11 mouse cellular contexts compared by ENCODE assay signal in genomic region chr1:164493042-164493705, GRCm38 (mm10). TPM values are rescaled to one million over a fixed set of nuclear protein-coding genes. Genes with fewer than 3 reads are reported as not detected.
DNase-seq lines count a peak whose midpoint lies in the region; ATAC-seq and TF ChIP-seq lines count a peak whose summit lies in the region.
"Had no signal": no experiment of that assay in that cellular context is flagged by ENCODE, and none has a peak within 500 bp of the region (broad histone marks: within the 10 kb centered on the region; RNA-seq: fewer than 3 reads in every experiment).

No protein-coding gene starts in this region.

- H3K4me3 ChIP-seq in lung, postnatal 0 days (ENCODE audit: low read depth, low read length), result no peak overlapping the region
- H3K4me3 ChIP-seq in heart, postnatal 0 days (ENCODE audit: low read depth, low read length), result no peak overlapping the region
- no peak overlapping the region for H3K4me3 ChIP-seq in hindbrain, embryonic 11.5 days (ENCODE audit: low read depth, low read length)
- H3K4me3 ChIP-seq: embryonic facial prominence, embryonic 10.5 days; midbrain, embryonic 13.5 days had no signal

- TF ChIP-seq EP300 in lung, postnatal 0 days (IDR thresholded peaks at IDR 0.05), result no peak
- no peak for TF ChIP-seq EP300 in heart, postnatal 0 days (IDR thresholded peaks at IDR 0.05; ENCODE audit: low read depth)

- no peaks in the 10 kb centered on the region for H3K4me1 ChIP-seq in lung, postnatal 0 days (ENCODE audit: insufficient read depth, low read depth, low read length)
- peaks cover 5% of the 10 kb centered on the region; the same call in 1 of the 2 replicates for H3K4me1 ChIP-seq in heart, postnatal 0 days (ENCODE audit: control insufficient read depth, insufficient read depth)
- no peaks in the 10 kb centered on the region for H3K4me1 ChIP-seq in hindbrain, embryonic 11.5 days (replicated peaks; ENCODE audit: control insufficient read depth, insufficient read depth, low read length)
- H3K4me1 ChIP-seq: midbrain, embryonic 13.5 days had no signal

- no peaks in the 10 kb centered on the region for H3K36me3 ChIP-seq in lung, postnatal 0 days (ENCODE audit: insufficient read depth, low read length)
- no peaks in the 10 kb centered on the region for H3K36me3 ChIP-seq in heart, postnatal 0 days (replicated peaks; ENCODE audit: control insufficient read depth, insufficient read depth, low read length)
- H3K36me3 ChIP-seq in hindbrain, embryonic 11.5 days (ENCODE audit: control insufficient read depth, insufficient read depth, low read length), result no peaks in the 10 kb centered on the region
- H3K36me3 ChIP-seq: embryonic facial prominence, embryonic 10.5 days; midbrain, embryonic 13.5 days had no signal

- no peak overlapping the region for H3K4me2 ChIP-seq in lung, postnatal 0 days (replicated peaks; ENCODE audit: low read depth, low read length)
- H3K4me2 ChIP-seq in heart, postnatal 0 days (ENCODE audit: low read depth, low read length), result no peak overlapping the region
- H3K4me2 ChIP-seq in hindbrain, embryonic 11.5 days (replicated peaks; ENCODE audit: low read depth, low read length), result no peak overlapping the region
- H3K4me2 ChIP-seq: midbrain, embryonic 13.5 days had no signal

- TF ChIP-seq CTCF in lung, postnatal 0 days (IDR thresholded peaks at IDR 0.05), result no peak
- peak; percentile 7; the same call in 1 of the 2 replicates for TF ChIP-seq CTCF in heart, postnatal 0 days (IDR thresholded peaks at IDR 0.05; ENCODE audit: low read depth)

- no peak for ATAC-seq in lung, postnatal 0 days
- no peak for ATAC-seq in heart, postnatal 0 days (ENCODE audit: insufficient read depth, low read depth)
- no peak for ATAC-seq in hindbrain, embryonic 11.5 days (ENCODE audit: low FRiP score)
- ATAC-seq: midbrain, embryonic 13.5 days had no signal

- no peak overlapping the region for H3K9ac ChIP-seq in lung, postnatal 0 days (replicated peaks; ENCODE audit: low read depth)
- H3K9ac ChIP-seq in heart, postnatal 0 days (replicated peaks; ENCODE audit: low read depth, low read length), result no peak overlapping the region
- no peak overlapping the region for H3K9ac ChIP-seq in hindbrain, embryonic 11.5 days (ENCODE audit: low read depth, low read length)
- H3K9ac ChIP-seq: midbrain, embryonic 13.5 days had no signal

- H3K9me3 ChIP-seq in lung, postnatal 0 days (ENCODE audit: low read length), result no peaks in the 10 kb centered on the region
- H3K9me3 ChIP-seq in heart, postnatal 0 days (replicated peaks; ENCODE audit: control insufficient read depth, low read length), result no peaks in the 10 kb centered on the region; the same call in 1 of the 2 replicates
- H3K9me3 ChIP-seq in hindbrain, embryonic 11.5 days (ENCODE audit: control insufficient read depth, low read length), result no peaks in the 10 kb centered on the region
- H3K9me3 ChIP-seq: embryonic facial prominence, embryonic 10.5 days; midbrain, embryonic 13.5 days had no signal

- DNase-seq in lung, postnatal 14 days, result peak; percentile 12
- DNase-seq in lung, postnatal 0 days (ENCODE audit: low spot score), result no peak
- peak; percentile 97 for DNase-seq in adipocyte (ENCODE audit: low spot score)
- peak; percentile 63 for DNase-seq in cerebellum, adult 8-10 months
- DNase-seq in heart, postnatal 0 days (ENCODE audit: low spot score), result no peak
- DNase-seq in hindbrain, embryonic 11.5 days (ENCODE audit: low spot score), result no peak
- no peak for DNase-seq in kidney, postnatal 4 days
- DNase-seq: right cerebral cortex, postnatal 14 days had no signal

- no peaks in the 10 kb centered on the region for H3K27me3 ChIP-seq in lung, postnatal 0 days (replicated peaks; ENCODE audit: insufficient read depth, low read length)
- no peaks in the 10 kb centered on the region for H3K27me3 ChIP-seq in heart, postnatal 0 days (ENCODE audit: control insufficient read depth, insufficient read depth, low read length)
- no peaks in the 10 kb centered on the region for H3K27me3 ChIP-seq in hindbrain, embryonic 11.5 days (ENCODE audit: control insufficient read depth, insufficient read depth, low read length)
- H3K27me3 ChIP-seq: midbrain, embryonic 13.5 days had no signal

- 59% methylated on average over 8 of the region's 8 CpGs for WGBS in lung, postnatal 0 days
- WGBS in heart, postnatal 0 days, result 52% methylated on average over 8 of the region's 8 CpGs
- WGBS in hindbrain, embryonic 11.5 days, result 81% methylated on average over 8 of the region's 8 CpGs

- H3K27ac ChIP-seq in lung, postnatal 0 days (ENCODE audit: low read length), result no peak overlapping the region
- no peak overlapping the region; the same call in 1 of the 2 replicates for H3K27ac ChIP-seq in heart, postnatal 0 days (ENCODE audit: low read depth)
- H3K27ac ChIP-seq in hindbrain, embryonic 11.5 days (ENCODE audit: low read depth, low read length), result no peak overlapping the region
- H3K27ac ChIP-seq: embryonic facial prominence, embryonic 10.5 days; kidney, postnatal 0 days; midbrain, embryonic 13.5 days had no signal

RNA-seq across cellular contexts. Expression of gene Atp1b1, which starts 35.0 kb away (rescaled TPM):
- polyA plus RNA-seq in lung, postnatal 0 days (2015; fragmentation: Nextera tagmentation; extraction: Ambion mirVana), result 359 and 444 TPM in 2 replicates
- total RNA-seq in heart, postnatal 0 days (2014; rRNA removed; ENCODE audit: low replicate concordance), result 149 and 175 TPM in 2 replicates
- polyA plus RNA-seq in heart, postnatal 0 days (2015; fragmentation: Nextera tagmentation; extraction: Ambion mirVana), result 308 TPM in 2 replicates
- 28.7 and 37.3 TPM in 2 replicates for polyA plus RNA-seq in hindbrain, embryonic 11.5 days (2014; fragmentation: Nextera tagmentation; extraction: Ambion mirVana)

Comparison
In these comparisons a context has a peak if more than half of its experiments do, and no peak if none do; other contexts are left out.
1. DNase-seq: peak in lung, postnatal 14 days (single experiment), adipocyte (single experiment) and cerebellum, adult 8-10 months (single experiment); none in lung, postnatal 0 days (single experiment), heart, postnatal 0 days (single experiment), hindbrain, embryonic 11.5 days (single experiment) and kidney, postnatal 4 days (0 of 2).